Mouse (Mus musculus) kidney, embryonic 15.5 days (tissue): ENCODE data around the gene Dock10. TPM values are rescaled to one million over a fixed set of nuclear protein-coding genes. Genes with fewer than 3 reads are reported as not detected.

Source experiments
- ATAC-seq: fragments of 200-750 bp; cut with Nextera tagmentation; replicated peaks from 2 replicates; pipeline ENCODE4 v1.8.0; 2017; ENCODE audit warnings: moderate TSS enrichment; ENCODE audit not compliant: low FRiP score
- H3K27ac ChIP-seq: fragments of 300-500 bp; sonication (generic); 2 replicates; pipeline ENCODE4 v1.5.1; 2015; ENCODE audit warnings: mild to moderate bottlenecking, inconsistent platforms
- H3K27me3 ChIP-seq: fragments of 300-500 bp; sonication (generic); 2 replicates; pipeline ENCODE4 v1.6.1; 2015; ENCODE audit warnings: inconsistent platforms
- H3K36me3 ChIP-seq: fragments of 300-500 bp; sonication (generic); 2 replicates; pipeline ENCODE4 v1.6.1; 2015; ENCODE audit warnings: inconsistent platforms
- H3K4me1 ChIP-seq: fragments of 300-500 bp; sonication (generic); 2 replicates; pipeline ENCODE4 v1.6.1; 2015; ENCODE audit warnings: inconsistent platforms
- H3K4me2 ChIP-seq: fragments of 300-500 bp; sonication (generic); 2 replicates; pipeline ENCODE4 v1.6.1; 2015; ENCODE audit warnings: moderate library complexity, mild to moderate bottlenecking, inconsistent platforms
- H3K4me3 ChIP-seq: fragments of 300-500 bp; sonication (generic); replicated peaks from 2 replicates; pipeline ENCODE4 v1.5.1; 2015; ENCODE audit warnings: mild to moderate bottlenecking, inconsistent platforms
- H3K9ac ChIP-seq: fragments of 300-500 bp; sonication (generic); 2 replicates; pipeline ENCODE4 v1.6.1; 2015; ENCODE audit warnings: mild to moderate bottlenecking, inconsistent platforms
- H3K9me3 ChIP-seq: fragments of 300-500 bp; sonication (generic); replicated peaks from 2 replicates; pipeline ENCODE4 v1.6.1; 2016; ENCODE audit warnings: inconsistent platforms
- WGBS: fragments of 180-500 bp; shearing (Covaris S2); methylation state at CpG from one replicate; pipeline ENCODE4 v1.1.7; 2015; ENCODE audit warnings: mixed read lengths; 5-methylcytosine and 5-hydroxymethylcytosine counted together
- polyA plus RNA-seq: library from polyadenylated mRNA; unstranded; fragments of >200 nt; fragmentation: Nextera tagmentation; extraction: Ambion mirVana; gene quantifications from 2 replicates; pipeline ENCODE4 v1.2.1, GENCODE M21; 2015

Dock10 gene
- polyA plus RNA-seq, 1 experiment from 2014 or later = 4.6 TPM

GRCm38 (mm10) chr1:80556446-80556845, 201.9 kb downstream of the Dock10 start:
- Histone ChIP-seq H3K36me3 (no peaks in the 10 kb centered on the region), H3K4me3 (no peak overlapping the region), H3K27ac (no peak overlapping the region), H3K4me1 (no peaks in the 10 kb centered on the region), H3K27me3 (no peaks in the 10 kb centered on the region), H3K9ac (no peak overlapping the region), H3K9me3 (no peaks in the 10 kb centered on the region), H3K4me2 (no peak overlapping the region)
- 97% methylated on average over 1 of the region's 1 CpGs for WGBS
- ATAC-seq = no peak

- H3K4me3 ChIP-seq = no peak overlapping the region
- H3K9ac ChIP-seq = no peak overlapping the region
- WGBS = 94% methylated on average over 3 of the region's 3 CpGs
- no peaks in the 10 kb centered on the region for H3K27me3 ChIP-seq
- H3K36me3 ChIP-seq = no peaks in the 10 kb centered on the region
- no peak overlapping the region for H3K4me2 ChIP-seq
- H3K9me3 ChIP-seq = no peaks in the 10 kb centered on the region
- no peak overlapping the region for H3K27ac ChIP-seq
- H3K4me1 ChIP-seq = no peaks in the 10 kb centered on the region
- ATAC-seq = no peak
These were observed 216.8 kb downstream of the Dock10 start for GRCm38 (mm10) chr1:80541522-80541921.

- Histone ChIP-seq H3K4me2 (no peak overlapping the region), H3K9ac (no peak overlapping the region), H3K36me3 (no peaks in the 10 kb centered on the region), H3K27ac (no peak overlapping the region), H3K27me3 (no peaks in the 10 kb centered on the region), H3K9me3 (no peaks in the 10 kb centered on the region), H3K4me1 (no peaks in the 10 kb centered on the region), H3K4me3 (no peak overlapping the region)
- 79% methylated on average over 5 of the region's 5 CpGs for WGBS
- ATAC-seq = no peak
These were observed 236.1 kb downstream of the Dock10 start for GRCm38 (mm10) chr1:80522197-80522596.

GRCm38 (mm10) chr1:80520456-80520855, 237.9 kb downstream of the Dock10 start:
- ATAC-seq = no peak
- H3K36me3 ChIP-seq = no peaks in the 10 kb centered on the region
- H3K4me3 ChIP-seq = no peak overlapping the region
- H3K9ac ChIP-seq = no peak overlapping the region
- no peaks in the 10 kb centered on the region for H3K9me3 ChIP-seq
- H3K27me3 ChIP-seq = no peaks in the 10 kb centered on the region
- no peaks in the 10 kb centered on the region for H3K4me1 ChIP-seq
- no peak overlapping the region for H3K27ac ChIP-seq
- 36% methylated on average over 2 of the region's 2 CpGs for WGBS
- H3K4me2 ChIP-seq = no peak overlapping the region

- Histone ChIP-seq H3K27ac (no peak overlapping the region), H3K4me2 (no peak overlapping the region), H3K36me3 (no peaks in the 10 kb centered on the region), H3K9me3 (no peaks in the 10 kb centered on the region), H3K4me3 (no peak overlapping the region), H3K9ac (no peak overlapping the region), H3K4me1 (no peaks in the 10 kb centered on the region), H3K27me3 (no peaks in the 10 kb centered on the region)
- WGBS = 3% methylated on average over 1 of the region's 1 CpGs
- ATAC-seq = no peak
These were observed 238.4 kb downstream of the Dock10 start for GRCm38 (mm10) chr1:80519893-80520292.

GRCm38 (mm10) chr1:80515836-80516235, 242.5 kb downstream of the Dock10 start:
- H3K4me2 ChIP-seq = no peak overlapping the region
- 40% methylated on average over 6 of the region's 6 CpGs for WGBS
- ATAC-seq = no peak
- no peak overlapping the region for H3K4me3 ChIP-seq
- H3K9ac ChIP-seq = no peak overlapping the region
- H3K36me3 ChIP-seq = no peaks in the 10 kb centered on the region; the same call in 1 of the 2 replicates
- no peaks in the 10 kb centered on the region for H3K4me1 ChIP-seq
- H3K27ac ChIP-seq = no peak overlapping the region
- H3K9me3 ChIP-seq = no peaks in the 10 kb centered on the region
- no peaks in the 10 kb centered on the region for H3K27me3 ChIP-seq

- Histone ChIP-seq H3K9me3 (no peaks in the 10 kb centered on the region), H3K4me3 (no peak overlapping the region), H3K4me2 (no peak overlapping the region), H3K36me3 (no peaks in the 10 kb centered on the region; the same call in 1 of the 2 replicates), H3K9ac (no peak overlapping the region), H3K27ac (no peak overlapping the region), H3K4me1 (no peaks in the 10 kb centered on the region), H3K27me3 (no peaks in the 10 kb centered on the region)
- 63% methylated on average over 8 of the region's 8 CpGs for WGBS
- ATAC-seq = 0 out of 2 replicates have a peak, but pooled peaks have one; percentile 55
These were observed 245.9 kb downstream of the Dock10 start for GRCm38 (mm10) chr1:80512210-80512948.

- H3K4me1 ChIP-seq = no peaks in the 10 kb centered on the region
- H3K36me3 ChIP-seq = no peaks in the 10 kb centered on the region
- ATAC-seq = no peak
- H3K27ac ChIP-seq = no peak overlapping the region
- no peak overlapping the region for H3K4me3 ChIP-seq
- WGBS = 80% methylated on average over 2 of the region's 2 CpGs
- H3K27me3 ChIP-seq = no peaks in the 10 kb centered on the region
- H3K9me3 ChIP-seq = no peaks in the 10 kb centered on the region
- no peak overlapping the region for H3K9ac ChIP-seq
- no peak overlapping the region for H3K4me2 ChIP-seq
These were observed 253.6 kb downstream of the Dock10 start for GRCm38 (mm10) chr1:80504757-80505156.

- Histone ChIP-seq H3K4me2 (no peak overlapping the region), H3K4me3 (no peak overlapping the region), H3K9ac (no peak overlapping the region), H3K36me3 (no peaks in the 10 kb centered on the region), H3K27me3 (no peaks in the 10 kb centered on the region), H3K27ac (no peak overlapping the region), H3K4me1 (no peaks in the 10 kb centered on the region), H3K9me3 (no peaks in the 10 kb centered on the region)
- no peak for ATAC-seq
- 80% methylated on average over 4 of the region's 4 CpGs for WGBS
These were observed 254.2 kb downstream of the Dock10 start for GRCm38 (mm10) chr1:80504081-80504480.

GRCm38 (mm10) chr1:80502456-80503165, 255.7 kb downstream of the Dock10 start:
- Histone ChIP-seq H3K4me1 (no peaks in the 10 kb centered on the region), H3K9ac (no peak overlapping the region), H3K36me3 (no peaks in the 10 kb centered on the region), H3K4me3 (no peak overlapping the region), H3K27me3 (no peaks in the 10 kb centered on the region), H3K27ac (no peak overlapping the region), H3K4me2 (no peak overlapping the region), H3K9me3 (no peaks in the 10 kb centered on the region)
- WGBS = 68% methylated on average over 9 of the region's 9 CpGs
- no peak for ATAC-seq

GRCm38 (mm10) chr1:80499264-80499663, 259.1 kb downstream of the Dock10 start:
- no peak overlapping the region for H3K9ac ChIP-seq
- WGBS = 74% methylated on average over 7 of the region's 7 CpGs
- H3K27me3 ChIP-seq = no peaks in the 10 kb centered on the region
- no peak overlapping the region for H3K4me2 ChIP-seq
- H3K9me3 ChIP-seq = no peaks in the 10 kb centered on the region
- H3K4me1 ChIP-seq = no peaks in the 10 kb centered on the region
- no peak for ATAC-seq
- H3K36me3 ChIP-seq = no peaks in the 10 kb centered on the region
- H3K27ac ChIP-seq = no peak overlapping the region
- no peak overlapping the region for H3K4me3 ChIP-seq

- no peak overlapping the region for H3K9ac ChIP-seq
These were observed 262.0 kb downstream of the Dock10 start for GRCm38 (mm10) chr1:80496360-80496759.

More at GRCm38 (mm10) chr1:80496360-80496759, 262.0 kb downstream of the Dock10 start:
- WGBS = 88% methylated on average over 4 of the region's 4 CpGs
- Histone ChIP-seq H3K36me3 (no peaks in the 10 kb centered on the region), H3K27ac (no peak overlapping the region), H3K4me1 (no peaks in the 10 kb centered on the region), H3K4me2 (no peak overlapping the region), H3K27me3 (no peaks in the 10 kb centered on the region), H3K4me3 (no peak overlapping the region), H3K9me3 (no peaks in the 10 kb centered on the region)
- ATAC-seq = no peak
